Mouse (Mus musculus): ENCODE data around the gene Adh6b.

Gene Adh6b

DNA sequence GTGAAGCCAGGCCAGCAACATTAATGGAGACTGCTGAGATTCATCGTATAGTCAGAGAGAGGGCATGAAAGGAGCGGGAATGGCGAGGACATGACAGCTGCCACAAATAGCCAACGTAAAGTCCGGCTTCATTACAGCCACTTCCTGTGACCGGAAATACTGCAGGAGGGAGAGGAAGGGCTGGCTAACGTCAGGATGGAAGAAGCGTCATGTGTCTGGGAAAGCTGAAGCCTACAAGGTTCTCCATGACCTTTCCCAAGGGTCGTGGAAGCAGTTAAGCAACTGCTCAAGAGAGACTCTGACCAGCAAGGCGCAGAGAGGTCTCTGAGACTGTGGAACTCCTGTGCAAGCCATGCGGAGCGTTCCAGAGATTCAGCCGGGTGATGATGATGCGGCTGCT lies at the start of gene Adh6b:
Adh6b (plus strand) TSS at position 305 of the 400 bp plus-strand sequence.
- Histone ChIP-seq H3K27me3 (ENCODE audit: control insufficient read depth, insufficient read depth, low read length, poor library complexity, severe bottlenecking) (no peaks in the 10 kb centered on the region), H3K36me3 (ENCODE audit: control insufficient read depth, insufficient read depth, low read length, poor library complexity, severe bottlenecking) (no peaks in the 10 kb centered on the region)
- no peak for DNase-seq (ENCODE audit: low read depth, low spot score)

DNA sequence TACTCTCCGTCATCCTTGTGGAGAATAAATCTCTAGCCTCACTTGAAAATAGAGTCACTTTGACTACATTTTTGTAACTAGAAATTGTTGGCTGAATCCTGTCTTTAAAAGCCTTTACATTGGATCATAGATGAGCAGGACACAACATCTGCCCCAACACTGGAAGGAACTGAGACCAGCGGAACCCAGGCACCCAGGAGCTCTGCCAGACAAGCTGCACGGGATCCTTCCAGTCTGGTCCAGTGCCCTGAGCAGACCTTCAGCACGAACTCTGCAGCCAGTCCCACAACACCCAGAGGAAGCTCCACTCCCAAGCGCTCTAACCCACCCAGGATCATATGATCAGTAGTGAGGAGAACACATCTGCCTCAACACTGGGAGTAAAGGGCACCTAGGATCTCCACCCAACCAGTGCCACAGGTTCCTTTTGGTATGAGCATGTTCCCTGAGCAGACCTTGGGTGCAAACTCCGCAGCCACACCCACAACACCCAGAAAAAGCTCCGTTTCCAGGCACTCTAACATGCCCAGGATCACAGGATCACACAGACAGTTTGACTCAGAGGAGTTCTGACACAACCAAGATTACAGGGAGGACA lies 48.2 kb upstream of the Adh6b start:
- no peaks in the 10 kb centered on the region for H3K27me3 ChIP-seq (ENCODE audit: control insufficient read depth, insufficient read depth, low read length, poor library complexity, severe bottlenecking)
- no peak for DNase-seq (ENCODE audit: low read depth, low spot score)
- no peaks in the 10 kb centered on the region for H3K36me3 ChIP-seq (ENCODE audit: control insufficient read depth, insufficient read depth, low read length, poor library complexity, severe bottlenecking)

DNA sequence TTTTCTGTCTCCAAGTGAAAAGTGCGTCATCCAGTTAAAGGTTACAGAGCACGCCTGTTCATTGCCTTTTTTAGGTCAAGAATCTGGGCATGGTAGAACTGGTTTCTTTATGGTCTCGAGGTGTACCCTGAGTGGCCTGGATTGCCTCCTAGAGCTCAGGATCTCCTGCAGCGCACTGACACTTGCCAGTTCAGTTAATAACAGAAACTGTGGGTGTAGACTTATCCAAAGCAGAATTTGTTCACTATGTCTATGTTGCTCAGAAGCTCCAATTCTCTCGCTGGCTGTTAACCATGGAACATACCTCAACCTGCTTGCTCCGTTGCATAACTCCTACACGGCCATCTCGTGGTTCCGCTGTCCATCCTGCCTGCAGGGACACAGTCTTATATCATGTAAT lies 41.4 kb upstream of the Adh6b start:
- H3K27me3 ChIP-seq (ENCODE audit: control insufficient read depth, insufficient read depth, low read length, poor library complexity, severe bottlenecking) = no peaks in the 10 kb centered on the region
- no peak for DNase-seq (ENCODE audit: low read depth, low spot score)

DNA sequence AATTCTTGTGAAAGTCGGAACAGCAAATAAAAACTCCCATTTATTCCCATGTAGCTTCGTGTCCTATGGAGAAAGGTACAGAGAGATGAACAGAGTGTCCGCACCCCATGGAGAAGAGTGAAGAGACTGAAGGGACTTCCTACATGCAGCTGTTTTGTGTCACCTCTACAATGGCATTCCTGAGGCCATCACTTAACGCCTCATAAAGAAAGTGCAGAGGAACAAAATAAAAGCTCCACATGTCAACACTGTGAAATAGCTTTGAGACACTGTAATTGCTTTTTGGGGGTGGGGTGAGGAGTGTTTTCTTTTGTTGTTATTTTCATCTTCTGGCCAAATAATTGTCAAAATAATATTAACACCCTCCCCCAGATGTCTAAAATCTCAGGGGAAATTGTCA lies 38.9 kb upstream of the Adh6b start:
- Histone ChIP-seq H3K36me3 (ENCODE audit: control insufficient read depth, insufficient read depth, low read length, poor library complexity, severe bottlenecking) (no peaks in the 10 kb centered on the region), H3K27me3 (ENCODE audit: control insufficient read depth, insufficient read depth, low read length, poor library complexity, severe bottlenecking) (no peaks in the 10 kb centered on the region)
- DNase-seq (ENCODE audit: low read depth, low spot score) = no peak

More for the DNA sequence above, 41.4 kb upstream of the Adh6b start:
- H3K36me3 ChIP-seq (ENCODE audit: control insufficient read depth, insufficient read depth, low read length, poor library complexity, severe bottlenecking) = no peaks in the 10 kb centered on the region

DNA sequence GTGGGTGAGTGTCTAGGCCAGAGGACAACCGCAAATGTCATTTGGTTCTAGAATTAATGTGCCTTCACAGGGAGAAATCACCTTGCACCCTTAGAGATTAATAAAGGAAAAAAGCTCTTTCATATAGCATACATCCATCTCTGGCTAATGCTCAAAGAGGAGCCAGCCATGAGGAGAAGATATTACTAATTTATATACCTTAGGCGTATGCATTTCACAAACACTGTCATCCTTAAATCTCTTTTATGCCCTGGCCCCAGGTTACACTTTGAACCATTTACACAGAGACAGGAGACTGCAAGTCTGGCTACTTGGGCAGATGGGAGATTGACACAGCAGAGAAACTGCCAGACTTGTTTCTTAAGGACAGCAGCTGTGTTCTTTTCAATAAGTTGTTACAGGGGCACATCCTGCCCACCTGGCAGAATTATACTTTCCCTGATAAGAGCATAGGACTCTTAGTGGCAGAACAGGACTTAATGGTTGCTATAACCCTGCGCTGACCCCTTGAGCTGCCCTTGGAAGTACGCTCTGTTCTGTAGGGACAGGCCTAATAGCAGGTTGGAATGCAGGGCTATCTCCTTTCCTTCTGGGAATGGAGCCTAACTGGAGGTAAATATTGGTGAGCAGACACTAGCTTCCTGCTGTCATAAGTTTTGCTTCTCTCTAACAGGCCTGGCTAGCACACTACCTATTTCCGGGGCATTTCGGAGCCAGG lies 37.6 kb upstream of the Adh6b start:
- no peaks in the 10 kb centered on the region for H3K27me3 ChIP-seq (ENCODE audit: control insufficient read depth, insufficient read depth, low read length, poor library complexity, severe bottlenecking)
- no peak for DNase-seq (ENCODE audit: low read depth, low spot score)
- no peaks in the 10 kb centered on the region for H3K36me3 ChIP-seq (ENCODE audit: control insufficient read depth, insufficient read depth, low read length, poor library complexity, severe bottlenecking)

DNA sequence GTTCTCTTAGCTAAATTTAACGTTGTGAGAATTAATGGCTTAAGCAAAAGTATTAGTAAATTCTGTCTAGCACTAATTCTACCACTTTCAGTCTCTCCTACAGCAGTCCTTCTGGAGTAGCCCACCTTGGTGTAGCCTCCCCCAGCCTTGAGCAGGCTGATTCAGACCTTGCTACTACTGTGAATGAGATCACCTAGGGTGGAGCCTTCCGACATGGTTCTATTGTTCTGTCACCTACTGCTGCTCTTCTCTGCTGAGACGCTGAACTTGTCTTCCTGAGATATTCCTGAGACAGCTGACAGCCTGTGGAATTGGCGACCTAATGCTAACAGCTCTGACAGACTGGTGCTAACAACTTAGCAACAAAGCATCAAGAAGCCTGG lies 37.1 kb upstream of the Adh6b start:
- DNase-seq (ENCODE audit: low read depth, low spot score) = no peak
- Histone ChIP-seq H3K36me3 (ENCODE audit: control insufficient read depth, insufficient read depth, low read length, poor library complexity, severe bottlenecking) (no peaks in the 10 kb centered on the region), H3K27me3 (ENCODE audit: control insufficient read depth, insufficient read depth, low read length, poor library complexity, severe bottlenecking) (no peaks in the 10 kb centered on the region)

DNA sequence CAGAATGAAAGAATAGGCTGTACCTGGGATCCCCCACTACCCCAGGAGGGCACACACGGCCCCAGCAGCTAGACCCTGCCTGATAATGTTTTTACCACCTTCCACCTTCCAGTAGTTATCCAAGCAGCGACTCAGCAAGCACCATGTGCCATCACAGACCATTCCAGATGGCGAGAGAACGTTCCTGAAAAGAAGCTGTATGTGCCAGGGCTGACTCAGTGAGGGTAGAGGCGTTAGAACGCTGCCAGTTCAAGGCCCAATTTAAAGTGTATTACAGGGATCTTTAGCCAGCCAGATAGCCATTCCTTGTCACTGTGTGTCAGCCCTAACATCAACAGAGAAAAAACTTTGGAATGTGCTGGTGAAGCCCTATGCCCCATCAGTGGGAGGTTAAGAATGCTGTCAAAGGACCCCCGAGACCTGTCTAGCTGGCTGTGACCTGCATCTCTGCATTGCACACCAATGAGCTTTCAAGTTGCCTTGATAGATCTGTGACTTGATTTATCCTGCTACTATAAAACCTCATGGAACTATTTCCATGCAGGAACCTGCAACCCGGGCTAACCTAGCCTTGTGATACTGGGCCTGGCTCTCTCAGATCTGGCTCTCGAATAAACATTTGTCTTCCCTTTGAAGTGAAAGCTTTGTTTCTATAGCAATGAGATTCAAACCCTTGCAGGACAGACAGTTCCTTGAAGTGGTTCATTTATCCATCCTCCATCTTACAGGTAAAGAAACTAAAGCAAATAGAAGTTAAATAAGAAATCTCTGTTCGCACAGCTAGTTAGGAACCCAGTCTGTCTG lies 35.9 kb upstream of the Adh6b start:
- Histone ChIP-seq H3K27me3 (ENCODE audit: control insufficient read depth, insufficient read depth, low read length, poor library complexity, severe bottlenecking) (no peaks in the 10 kb centered on the region), H3K36me3 (ENCODE audit: control insufficient read depth, insufficient read depth, low read length, poor library complexity, severe bottlenecking) (no peaks in the 10 kb centered on the region)
- DNase-seq (ENCODE audit: low read depth, low spot score) = no peak

DNA sequence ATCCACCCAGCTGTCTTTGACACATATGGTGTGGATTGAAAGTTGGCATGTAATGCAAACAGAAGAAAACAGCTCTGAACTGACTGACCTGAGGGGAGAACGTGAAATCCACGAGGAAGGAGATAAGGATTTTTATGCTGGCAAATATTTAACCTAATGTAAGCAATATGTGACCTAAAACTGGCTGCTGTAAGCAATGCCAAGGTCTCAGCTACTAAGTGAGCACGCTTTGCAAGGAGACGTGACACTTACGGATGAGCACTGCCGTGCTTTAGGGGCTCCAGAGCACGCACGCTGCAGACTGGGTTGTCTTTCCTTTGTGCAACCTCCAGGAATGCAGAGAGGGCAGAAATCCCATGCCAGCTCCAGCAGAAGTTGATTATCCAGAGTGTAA lies 35.3 kb upstream of the Adh6b start:
- H3K27me3 ChIP-seq (ENCODE audit: control insufficient read depth, insufficient read depth, low read length, poor library complexity, severe bottlenecking) = no peaks in the 10 kb centered on the region
- DNase-seq (ENCODE audit: low read depth, low spot score) = no peak

DNA sequence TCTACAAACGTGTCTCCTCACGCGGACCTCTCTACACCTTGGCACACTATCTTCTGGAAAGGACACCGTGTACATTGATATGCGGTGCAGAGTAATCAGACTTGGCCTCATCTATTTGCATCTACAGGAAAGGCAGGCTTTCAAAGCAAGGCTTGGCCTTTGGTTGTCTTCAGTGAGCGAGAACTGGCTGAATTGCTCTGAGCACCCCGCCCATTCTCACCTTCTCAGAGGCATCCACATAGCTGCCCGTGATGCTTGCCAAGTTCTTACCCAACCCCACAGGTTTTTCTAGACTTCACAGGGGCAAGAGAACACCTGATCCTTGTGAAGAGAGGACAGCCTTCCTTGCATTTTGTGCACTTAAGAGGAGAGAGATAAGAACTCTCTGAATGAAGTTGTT lies 31.7 kb upstream of the Adh6b start:
- no peak for DNase-seq (ENCODE audit: low read depth, low spot score)
- H3K27me3 ChIP-seq (ENCODE audit: control insufficient read depth, insufficient read depth, low read length, poor library complexity, severe bottlenecking) = no peaks in the 10 kb centered on the region
- H3K36me3 ChIP-seq (ENCODE audit: control insufficient read depth, insufficient read depth, low read length, poor library complexity, severe bottlenecking) = no peaks in the 10 kb centered on the region

More for the DNA sequence above, 35.3 kb upstream of the Adh6b start:
- H3K36me3 ChIP-seq (ENCODE audit: control insufficient read depth, insufficient read depth, low read length, poor library complexity, severe bottlenecking) = no peaks in the 10 kb centered on the region

DNA sequence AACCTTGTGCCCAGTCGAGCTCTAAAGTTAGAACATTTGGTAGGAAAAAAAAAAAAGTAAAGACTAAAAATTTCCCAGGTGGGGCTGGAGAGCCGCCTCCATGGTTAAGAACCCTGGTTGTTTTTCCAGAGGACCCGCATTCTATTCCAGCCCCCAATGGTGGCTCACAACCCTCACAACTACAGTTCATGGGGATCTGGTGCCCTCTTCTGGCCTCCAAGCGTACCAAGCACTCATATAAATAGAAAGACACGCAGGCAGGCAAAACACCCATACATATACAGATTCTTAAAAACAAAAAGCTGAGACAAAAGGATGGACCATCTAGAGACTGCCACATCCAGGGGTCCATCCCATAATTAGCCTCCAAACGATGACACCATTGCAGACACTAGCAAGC lies 30.6 kb upstream of the Adh6b start:
- Histone ChIP-seq H3K27me3 (ENCODE audit: control insufficient read depth, insufficient read depth, low read length, poor library complexity, severe bottlenecking) (no peaks in the 10 kb centered on the region), H3K36me3 (ENCODE audit: control insufficient read depth, insufficient read depth, low read length, poor library complexity, severe bottlenecking) (no peaks in the 10 kb centered on the region)
- DNase-seq (ENCODE audit: low read depth, low spot score) = no peak

DNA sequence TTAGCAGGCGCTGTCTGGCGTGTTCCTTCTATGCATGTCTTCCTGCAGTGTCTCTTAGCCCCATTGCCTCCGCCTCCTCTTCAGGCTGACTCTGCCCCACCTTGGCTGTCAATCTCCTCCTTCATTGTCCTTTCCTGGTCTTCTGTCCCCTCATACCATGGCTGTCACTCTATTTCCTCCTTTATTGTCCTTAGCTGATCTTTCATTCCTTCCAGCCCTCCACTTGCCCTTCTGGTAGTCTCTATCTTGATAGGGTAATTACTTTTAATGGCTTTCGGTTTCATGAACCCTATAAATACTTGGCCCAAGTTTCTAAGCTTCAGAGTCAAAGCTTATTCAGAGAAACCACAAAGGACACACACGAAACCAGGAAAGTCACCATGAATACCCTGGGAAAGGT lies 28.6 kb upstream of the Adh6b start, which contains the start of gene Adh6a:
Adh6a (plus strand) TSS at position 322 of the 400 bp plus-strand sequence.
- H3K36me3 ChIP-seq (ENCODE audit: control insufficient read depth, insufficient read depth, low read length, poor library complexity, severe bottlenecking) = no peaks in the 10 kb centered on the region
- H3K27me3 ChIP-seq (ENCODE audit: control insufficient read depth, insufficient read depth, low read length, poor library complexity, severe bottlenecking) = no peaks in the 10 kb centered on the region
- DNase-seq (ENCODE audit: low read depth, low spot score) = no peak

DNA sequence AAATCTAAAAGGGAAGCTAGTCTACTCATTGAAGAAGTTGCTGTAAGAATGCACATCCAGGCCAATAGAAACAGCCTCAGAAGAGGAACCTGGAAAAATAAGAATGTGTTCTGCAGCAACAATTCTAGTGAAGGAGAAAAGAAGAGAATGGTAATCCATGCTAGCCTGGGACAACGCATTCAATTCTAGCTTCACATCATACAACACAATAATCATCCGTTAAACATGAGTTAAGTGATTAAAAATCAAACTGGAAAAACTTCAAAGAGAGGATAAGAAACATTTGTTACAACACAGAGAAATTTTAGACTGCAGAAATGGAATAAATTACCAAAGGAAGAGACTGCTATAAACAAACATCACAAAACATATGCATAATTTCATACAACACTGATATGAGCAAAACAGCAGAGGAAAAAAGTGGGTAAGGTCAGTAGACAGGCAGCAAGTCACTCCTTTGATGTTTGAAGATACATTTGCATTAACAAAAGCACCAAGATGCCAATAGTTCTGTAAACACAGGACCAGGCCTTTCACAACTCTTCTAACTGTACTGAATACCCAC lies 24.6 kb upstream of the Adh6b start:
- H3K36me3 ChIP-seq (ENCODE audit: control insufficient read depth, insufficient read depth, low read length, poor library complexity, severe bottlenecking) = no peaks in the 10 kb centered on the region
- DNase-seq (ENCODE audit: low read depth, low spot score) = no peak
- no peaks in the 10 kb centered on the region for H3K27me3 ChIP-seq (ENCODE audit: control insufficient read depth, insufficient read depth, low read length, poor library complexity, severe bottlenecking)

DNA sequence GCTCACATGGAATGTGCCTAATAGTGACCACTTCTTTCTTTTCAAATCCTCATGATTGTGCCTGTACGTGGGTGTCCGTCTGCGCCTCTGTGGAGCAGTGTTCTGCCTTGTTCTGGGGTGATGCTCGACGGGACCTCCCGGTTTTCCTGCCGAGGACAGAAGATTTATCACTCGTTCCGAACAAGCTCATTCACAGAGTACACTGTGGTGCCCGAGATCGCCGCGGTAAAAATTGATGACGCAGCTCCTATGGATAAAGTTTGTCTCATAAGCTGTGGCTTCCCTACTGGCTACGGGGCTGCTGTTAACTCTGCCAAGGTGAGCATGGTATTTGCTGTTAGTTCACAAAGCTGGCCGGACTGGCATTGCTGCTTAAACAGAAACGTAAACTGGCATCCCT lies 16.6 kb upstream of the Adh6b start:
- Histone ChIP-seq H3K27me3 (ENCODE audit: control insufficient read depth, insufficient read depth, low read length, poor library complexity, severe bottlenecking) (no peaks in the 10 kb centered on the region), H3K36me3 (ENCODE audit: control insufficient read depth, insufficient read depth, low read length, poor library complexity, severe bottlenecking) (no peaks in the 10 kb centered on the region)
- no peak for DNase-seq (ENCODE audit: low read depth, low spot score)

DNA sequence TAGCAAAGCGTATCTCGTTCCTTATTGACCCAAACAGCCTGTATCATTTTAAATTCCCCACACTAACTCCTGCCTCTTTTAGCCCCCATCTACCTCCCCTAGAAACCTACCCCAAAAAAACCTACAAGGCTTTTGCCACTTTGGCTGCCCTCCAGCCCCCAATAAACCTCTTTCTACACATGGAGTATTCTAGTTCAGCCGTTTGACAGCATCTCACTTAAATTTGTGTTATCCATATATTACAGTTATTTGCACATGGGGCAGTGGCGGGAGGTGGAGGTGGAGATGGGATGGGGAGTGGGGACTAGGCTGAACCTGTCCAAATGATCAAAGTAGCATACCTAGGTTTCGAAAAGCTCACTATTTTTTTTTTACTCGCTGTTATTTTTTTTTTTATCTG lies 16.1 kb upstream of the Adh6b start:
- no peaks in the 10 kb centered on the region for H3K36me3 ChIP-seq (ENCODE audit: control insufficient read depth, insufficient read depth, low read length, poor library complexity, severe bottlenecking)
- no peaks in the 10 kb centered on the region for H3K27me3 ChIP-seq (ENCODE audit: control insufficient read depth, insufficient read depth, low read length, poor library complexity, severe bottlenecking)
- no peak for DNase-seq (ENCODE audit: low read depth, low spot score)

DNA sequence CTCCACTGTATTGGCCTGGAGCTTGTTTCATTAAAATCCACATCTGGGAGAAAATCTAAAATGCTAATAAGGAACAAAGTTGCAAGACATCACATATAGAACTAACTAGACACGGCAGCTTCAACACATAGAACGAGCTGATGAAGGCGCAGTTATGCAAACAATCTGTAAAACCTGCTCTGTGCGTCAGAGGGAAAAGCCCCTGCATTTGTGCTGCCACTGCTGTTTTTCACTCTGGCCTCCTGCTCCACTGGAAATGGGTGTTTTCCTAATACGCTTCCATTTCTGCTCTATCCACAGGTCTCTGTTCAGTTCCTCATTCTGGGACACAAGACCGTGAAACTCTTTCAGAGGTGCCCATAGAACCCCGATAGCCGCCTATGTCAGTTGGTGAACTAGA lies 7.7 kb upstream of the Adh6b start:
- Histone ChIP-seq H3K27me3 (ENCODE audit: control insufficient read depth, insufficient read depth, low read length, poor library complexity, severe bottlenecking) (no peaks in the 10 kb centered on the region), H3K36me3 (ENCODE audit: control insufficient read depth, insufficient read depth, low read length, poor library complexity, severe bottlenecking) (no peaks in the 10 kb centered on the region)
- no peak for DNase-seq (ENCODE audit: low read depth, low spot score)
